Mouse (Mus musculus) stomach, postnatal 0 days (tissue): ENCODE results near the gene Hist1h2be. TPM values are rescaled to one million over a fixed set of nuclear protein-coding genes. Genes with fewer than 3 reads are reported as not detected.
A peak's percentile ranks its signal among the peaks of the same experiment; 100 is the strongest.

Experiments
- ATAC-seq: fragments of 200-750 bp; cut with Nextera tagmentation; 2 replicates; pipeline ENCODE4 v1.8.0; 2017; ENCODE audit not compliant: low FRiP score, low TSS enrichment
- DNase-seq: peaks from one replicate; pipeline ENCODE4 v3.0.0-alpha.2; 2016; ENCODE audit warnings: low spot score
- H3K27ac ChIP-seq: fragments of 300-500 bp; sonication (generic); replicated peaks from 2 replicates; pipeline ENCODE4 v1.5.1; 2014; ENCODE audit warnings: mild to moderate bottlenecking, control low read depth
- H3K27me3 ChIP-seq: fragments of 300-500 bp; sonication (generic); 2 replicates; pipeline ENCODE4 v1.6.1; 2014; ENCODE audit warnings: low read length; ENCODE audit not compliant: control insufficient read depth, insufficient read depth
- H3K36me3 ChIP-seq: fragments of 300-500 bp; sonication (generic); 2 replicates; pipeline ENCODE4 v1.6.1; 2014; ENCODE audit warnings: low read length, mixed read lengths; ENCODE audit not compliant: control insufficient read depth, insufficient read depth
- H3K4me1 ChIP-seq: fragments of 300-500 bp; sonication (generic); replicated peaks from 2 replicates; pipeline ENCODE4 v1.6.1; 2014; ENCODE audit warnings: antibody characterized with exemption; ENCODE audit not compliant: control insufficient read depth, insufficient read depth
- H3K4me2 ChIP-seq: fragments of 300-500 bp; sonication (generic); replicated peaks from 2 replicates; pipeline ENCODE4 v1.6.1; 2014; ENCODE audit warnings: low read depth, mild to moderate bottlenecking, control low read depth, moderate library complexity
- H3K4me3 ChIP-seq: fragments of 300-500 bp; sonication (generic); 2 replicates; pipeline ENCODE4 v1.5.1; 2014; ENCODE audit warnings: low read depth, low read length, control low read depth
- H3K9ac ChIP-seq: fragments of 300-500 bp; sonication (generic); 2 replicates; pipeline ENCODE4 v1.6.1; 2014; ENCODE audit warnings: mild to moderate bottlenecking, low read length, control low read depth, mixed read lengths
- H3K9me3 ChIP-seq: fragments of 300-500 bp; sonication (generic); 2 replicates; pipeline ENCODE4 v1.6.1; 2016; ENCODE audit warnings: low read length; ENCODE audit not compliant: control insufficient read depth
- CTCF ChIP-seq: IDR thresholded peaks from 2 replicates; pipeline ENCODE4 v1.5.1; 2016; ENCODE audit warnings: antibody characterized with exemption, low read depth, mild to moderate bottlenecking, moderate library complexity
- EP300 ChIP-seq: optimal IDR thresholded peaks from 2 replicates; pipeline ENCODE3; 2016; ENCODE audit warnings: antibody characterized with exemption
- WGBS: fragments of 180-500 bp; shearing (Covaris S2); extraction: QIAGEN DNeasy Blood & Tissue Kit; methylation state at CpG from one replicate; pipeline ENCODE4 v1.1.7; 2014; 5-methylcytosine and 5-hydroxymethylcytosine counted together
- polyA plus RNA-seq: library from polyadenylated mRNA; unstranded; fragments of >200 nt; fragmentation: Nextera tagmentation; extraction: Ambion mirVana; gene quantifications from 2 replicates; pipeline ENCODE4 v1.2.1, GENCODE M21; 2015

The Hist1h2be gene
- 0.64 and 0.73 TPM in 2 replicates for polyA plus RNA-seq

GRCm38 (mm10) chr13:23620733-23621531 is at the start of gene Hist1h2be:
Hist1h2be (minus strand) TSS chr13:23621124.
- Histone ChIP-seq H3K27me3 (no peaks in the 10 kb centered on the region), H3K27ac (peak within 1 kb of the TSS; percentile 92), H3K9me3 (no peaks in the 10 kb centered on the region), H3K9ac (peak within 1 kb of the TSS; percentile 84), H3K4me3 (peak within 1 kb of the TSS; percentile 59), H3K4me1 (no peaks in the 10 kb centered on the region), H3K36me3 (no peaks in the 10 kb centered on the region), H3K4me2 (peak within 1 kb of the TSS; percentile 67)
- WGBS = under 1% methylated on average over 27 of the region's 27 CpGs
- peak; percentile 72 for DNase-seq
- no peak for TF ChIP-seq CTCF
- no peak for TF ChIP-seq EP300
- ATAC-seq = peak; percentile 85

GRCm38 (mm10) chr13:23662536-23662935 is 41.6 kb upstream of the Hist1h2be start:
- no peaks in the 10 kb centered on the region for H3K36me3 ChIP-seq
- no peak overlapping the region for H3K9ac ChIP-seq
- no peak for DNase-seq
- no peak overlapping the region for H3K4me3 ChIP-seq
- TF ChIP-seq CTCF = no peak
- no peak for TF ChIP-seq EP300
- H3K4me1 ChIP-seq = no peaks in the 10 kb centered on the region
- no peaks in the 10 kb centered on the region for H3K9me3 ChIP-seq
- no peak overlapping the region for H3K27ac ChIP-seq
- no peak for ATAC-seq
- no peaks in the 10 kb centered on the region for H3K27me3 ChIP-seq
- no peak overlapping the region for H3K4me2 ChIP-seq
- WGBS = 54% methylated on average over 3 of the region's 3 CpGs

- Histone ChIP-seq H3K4me3 (no peak overlapping the region), H3K9ac (no peak overlapping the region), H3K27me3 (no peaks in the 10 kb centered on the region), H3K36me3 (no peaks in the 10 kb centered on the region), H3K4me2 (no peak overlapping the region), H3K4me1 (no peaks in the 10 kb centered on the region), H3K9me3 (no peaks in the 10 kb centered on the region), H3K27ac (no peak overlapping the region)
- no peak for DNase-seq
- WGBS = 52% methylated on average over 6 of the region's 6 CpGs
- no peak for ATAC-seq
- no peak for TF ChIP-seq EP300
- TF ChIP-seq CTCF = no peak
These were observed 38.9 kb upstream of the Hist1h2be start for GRCm38 (mm10) chr13:23659636-23660366.

GRCm38 (mm10) chr13:23630653-23631052 is 9.7 kb upstream of the Hist1h2be start:
- Histone ChIP-seq H3K27ac (no peak overlapping the region), H3K9me3 (no peaks in the 10 kb centered on the region), H3K4me2 (no peak overlapping the region), H3K4me3 (no peak overlapping the region), H3K4me1 (no peaks in the 10 kb centered on the region), H3K36me3 (no peaks in the 10 kb centered on the region), H3K9ac (no peak overlapping the region), H3K27me3 (no peaks in the 10 kb centered on the region)
- WGBS = 25% methylated on average over 1 of the region's 1 CpGs
- TF ChIP-seq EP300 (no peak), CTCF (peak; percentile 76)
- no peak for ATAC-seq
- no peak for DNase-seq

- H3K27ac ChIP-seq = peak overlapping the region; percentile 92
- H3K9me3 ChIP-seq = no peaks in the 10 kb centered on the region
- H3K27me3 ChIP-seq = no peaks in the 10 kb centered on the region
- H3K4me2 ChIP-seq = peak overlapping the region; percentile 67
- H3K4me1 ChIP-seq = no peaks in the 10 kb centered on the region
- no peaks in the 10 kb centered on the region for H3K36me3 ChIP-seq
- H3K9ac ChIP-seq = peak overlapping the region; percentile 84
- no peak for ATAC-seq
- TF ChIP-seq EP300 (no peak), CTCF (no peak)
- H3K4me3 ChIP-seq = peak overlapping the region; percentile 59
- no peak for DNase-seq
- 23% methylated on average over 7 of the region's 7 CpGs for WGBS
These were observed 2.0 kb upstream of the Hist1h2be start for GRCm38 (mm10) chr13:23622861-23623450.
